Mouse (Mus musculus) kidney, postnatal 10 days (tissue): ENCODE data around the gene Fam129a.

Experiments used
- DNase-seq: peaks from one replicate; pipeline ENCODE4 v3.0.0; 2021; ENCODE audit warnings: mixed read lengths

The Fam129a gene

GRCm38 (mm10) chr1:151670006-151670591 is 99.1 kb downstream of the Fam129a start:
- no peak for DNase-seq

GRCm38 (mm10) chr1:151675684-151676083 is 104.7 kb downstream of the Fam129a start:
- no peak for DNase-seq

GRCm38 (mm10) chr1:151677185-151677809 is 106.3 kb downstream of the Fam129a start:
- no peak for DNase-seq

GRCm38 (mm10) chr1:151677975-151678374 is 107.0 kb downstream of the Fam129a start:
- DNase-seq: no peak

- no peak for DNase-seq
Measured at GRCm38 (mm10) chr1:151679153-151679552, 108.2 kb downstream of the Fam129a start.

- DNase-seq: no peak
Measured at GRCm38 (mm10) chr1:151679883-151680613, 109.1 kb downstream of the Fam129a start.

GRCm38 (mm10) chr1:151680971-151681370 is 110.0 kb downstream of the Fam129a start:
- DNase-seq: no peak

GRCm38 (mm10) chr1:151682896-151683295 is 111.9 kb downstream of the Fam129a start:
- DNase-seq: no peak

GRCm38 (mm10) chr1:151684451-151684892 is 113.5 kb downstream of the Fam129a start:
- peak; percentile 30 for DNase-seq

GRCm38 (mm10) chr1:151684978-151685377 is 114.0 kb downstream of the Fam129a start:
- DNase-seq: no peak

GRCm38 (mm10) chr1:151685666-151686309 is 114.8 kb downstream of the Fam129a start:
- DNase-seq: no peak

GRCm38 (mm10) chr1:151686696-151687095 is 115.7 kb downstream of the Fam129a start:
- peak; percentile 29 for DNase-seq

GRCm38 (mm10) chr1:151689032-151689431 is 118.0 kb downstream of the Fam129a start:
- no peak for DNase-seq

GRCm38 (mm10) chr1:151689561-151689960 is 118.6 kb downstream of the Fam129a start:
- no peak for DNase-seq

- no peak for DNase-seq
Measured at GRCm38 (mm10) chr1:151690061-151690460, 119.1 kb downstream of the Fam129a start.

GRCm38 (mm10) chr1:151690583-151691193 is 119.7 kb downstream of the Fam129a start:
- no peak for DNase-seq

- peak; percentile 92 for DNase-seq
Measured at GRCm38 (mm10) chr1:151692867-151693266, 121.9 kb downstream of the Fam129a start.

- DNase-seq: no peak
Measured at GRCm38 (mm10) chr1:151696751-151697150, 125.8 kb downstream of the Fam129a start.

GRCm38 (mm10) chr1:151697901-151698641 is 127.1 kb downstream of the Fam129a start:
- no peak for DNase-seq

GRCm38 (mm10) chr1:151699363-151699762 is 128.4 kb downstream of the Fam129a start:
- no peak for DNase-seq

- no peak for DNase-seq
Measured at GRCm38 (mm10) chr1:151702816-151703215, 131.8 kb downstream of the Fam129a start.

GRCm38 (mm10) chr1:151705723-151706396 is 134.9 kb downstream of the Fam129a start:
- peak; percentile 89 for DNase-seq
